Mouse (Mus musculus) ES-Bruce4 (cell line): Measurements from ENCODE around the gene D230025D16Rik.

Source experiments
- CTCF ChIP-seq: IDR thresholded peaks from one replicate; pipeline ENCODE4 v1.8.1; 2011; ENCODE audit warnings: low read depth, low read length
- EP300 ChIP-seq: IDR thresholded peaks from 2 replicates; pipeline ENCODE4 v1.6.1; 2011; ENCODE audit warnings: low read depth, low read length; ENCODE audit not compliant: insufficient read depth

- TF ChIP-seq CTCF, result no peak
- TF ChIP-seq EP300, result no peak
Measured at GRCm38 (mm10) chr8:105270916-105271186, 45.9 kb downstream of the D230025D16Rik start.
